Mouse (Mus musculus) c-Kit-positive CD71-positive TER-119-positive erythroid progenitor cells, embryonic 14.5 days (primary cell): ENCODE measurements around the gene Oprm1.
A peak's percentile ranks its signal among the peaks of the same experiment; 100 is the strongest.
"Not testable (repeated sequence)": the region's sequence is repeated elsewhere in the genome, so short reads cannot be mapped to it uniquely, and the experiment has no call there.

ENCODE experiments used
- DNase-seq: peaks from one replicate; pipeline ENCODE4 v3.0.0-alpha.2; 2013; ENCODE audit warnings: low spot score

Oprm1 gene

GRCm38 (mm10) chr10:6758206-6758605, at the start of gene Oprm1:
TSS of gene Oprm1 (plus strand) at chr10:6758506.
- DNase-seq: no peak

- no peak for DNase-seq
These were observed 40.9 kb upstream of the Oprm1 start for GRCm38 (mm10) chr10:6717181-6717948.

GRCm38 (mm10) chr10:6723765-6724164, 34.5 kb upstream of the Oprm1 start:
- no peak for DNase-seq

GRCm38 (mm10) chr10:6728469-6728868, 29.8 kb upstream of the Oprm1 start:
- DNase-seq: no peak

- no peak for DNase-seq
These were observed 4.9 kb upstream of the Oprm1 start for GRCm38 (mm10) chr10:6753375-6753774.

GRCm38 (mm10) chr10:6761287-6761811, 3.0 kb downstream of the Oprm1 start, which contains the start of gene Gm10945:
TSS of gene Gm10945 (minus strand) at chr10:6761761.
- DNase-seq: no peak

- no peak for DNase-seq
These were observed 30.4 kb downstream of the Oprm1 start for GRCm38 (mm10) chr10:6788517-6789237.

GRCm38 (mm10) chr10:6790226-6790625, 31.9 kb downstream of the Oprm1 start:
- DNase-seq: no peak

- DNase-seq: no peak
These were observed 62.3 kb downstream of the Oprm1 start for GRCm38 (mm10) chr10:6820626-6821025.

GRCm38 (mm10) chr10:6842225-6842624, 83.9 kb downstream of the Oprm1 start:
- no peak for DNase-seq

- no peak for DNase-seq
These were observed 88.0 kb downstream of the Oprm1 start for GRCm38 (mm10) chr10:6846283-6846682.

GRCm38 (mm10) chr10:6848162-6848754, 90.0 kb downstream of the Oprm1 start:
- DNase-seq: no peak

- DNase-seq: no peak
These were observed 90.5 kb downstream of the Oprm1 start for GRCm38 (mm10) chr10:6848834-6849233.

- DNase-seq: no peak
These were observed 97.5 kb downstream of the Oprm1 start for GRCm38 (mm10) chr10:6855812-6856211.

- DNase-seq: no peak
These were observed 113.2 kb downstream of the Oprm1 start for GRCm38 (mm10) chr10:6871418-6872072.

GRCm38 (mm10) chr10:6873917-6874316, 115.6 kb downstream of the Oprm1 start:
- no peak for DNase-seq

GRCm38 (mm10) chr10:6878276-6878881, 120.1 kb downstream of the Oprm1 start:
- DNase-seq: no peak

- DNase-seq: not testable (repeated sequence)
These were observed 123.7 kb downstream of the Oprm1 start for GRCm38 (mm10) chr10:6882041-6882440.

GRCm38 (mm10) chr10:6885460-6885859, 127.2 kb downstream of the Oprm1 start:
- DNase-seq: peak; percentile 10

GRCm38 (mm10) chr10:6889640-6890245, 131.4 kb downstream of the Oprm1 start:
- no peak for DNase-seq

- DNase-seq: no peak
These were observed 132.2 kb downstream of the Oprm1 start for GRCm38 (mm10) chr10:6890348-6891009.
